Mouse (Mus musculus) left cerebral cortex, postnatal 14 days (tissue): ENCODE measurements at regions not wholly inside any gene's neighbourhood (a gene's known extent, or its start where the extent isn't known, plus 50 kb on each side); places are given as distances from the start of the nearest gene placed in this dataset.

Source experiments
- DNase-seq, 2 experiments: peaks; one replicate each; pipeline ENCODE4 v3.0.0; 2021 to 2022; ENCODE audit warnings: low spot score in 2 of 2, mixed read lengths in 1 of 2
- intact Hi-C: fragments of 180-260 bp; cut with DNase I; formaldehyde crosslinking; loops from one replicate; pipeline ENCODE4 v1.15.1; 2025

DNA sequence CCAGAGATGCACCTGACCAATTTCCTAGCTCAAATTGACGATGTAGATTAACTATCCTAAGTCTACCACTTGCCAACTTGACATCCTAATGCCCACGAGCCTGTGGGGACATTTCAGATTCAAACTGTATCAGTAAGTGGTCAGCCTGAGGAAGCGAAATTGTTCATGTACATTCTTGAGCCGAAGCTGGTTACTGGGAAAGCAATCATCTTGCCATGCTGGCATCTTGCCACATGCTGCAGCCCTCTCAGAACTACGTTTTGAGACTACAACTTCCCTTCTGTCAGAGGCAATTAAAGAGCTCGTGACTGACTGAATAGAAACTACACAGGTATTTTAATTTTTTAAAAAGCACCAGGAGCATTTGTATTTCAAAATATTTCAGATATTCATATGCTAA, 239.7 kb downstream of the Dact1 start:
- DNase-seq, result peak in 1 of 2 experiments; percentile 24
- intact Hi-C loops, result no loop called here

GRCm38 (mm10) chr12:71554212-71554611, 244.5 kb downstream of the Dact1 start:
- intact Hi-C loops, result no loop called here
- DNase-seq, result no peak

- intact Hi-C loops, result no loop called here
- no peak for DNase-seq
Measured at GRCm38 (mm10) chr12:71561259-71561658, 251.6 kb downstream of the Dact1 start.

GRCm38 (mm10) chr12:71561918-71562572, 252.4 kb downstream of the Dact1 start:
- no peak for DNase-seq
- intact Hi-C loops, result no loop called here

- DNase-seq, result no peak
- intact Hi-C loops, result no loop called here
Measured at GRCm38 (mm10) chr12:71563219-71563618, 253.5 kb downstream of the Dact1 start.

GRCm38 (mm10) chr12:71566371-71566770, 256.7 kb downstream of the Dact1 start:
- intact Hi-C loops, result no loop called here
- no peak for DNase-seq

- intact Hi-C loops, result no loop called here
- no peak for DNase-seq
Measured at GRCm38 (mm10) chr12:71568251-71568650, 258.6 kb downstream of the Dact1 start.

GRCm38 (mm10) chr12:71568880-71569390, 259.3 kb downstream of the Dact1 start:
- intact Hi-C loops, result no loop called here
- DNase-seq, result no peak

- DNase-seq, result no peak
- intact Hi-C loops, result loop anchor here (10.0 kb wide), 1 partner anchor 255 kb away; no protein-coding TSS in a partner anchor
Measured at GRCm38 (mm10) chr12:71569662-71570061, 260.0 kb downstream of the Dact1 start.

DNA sequence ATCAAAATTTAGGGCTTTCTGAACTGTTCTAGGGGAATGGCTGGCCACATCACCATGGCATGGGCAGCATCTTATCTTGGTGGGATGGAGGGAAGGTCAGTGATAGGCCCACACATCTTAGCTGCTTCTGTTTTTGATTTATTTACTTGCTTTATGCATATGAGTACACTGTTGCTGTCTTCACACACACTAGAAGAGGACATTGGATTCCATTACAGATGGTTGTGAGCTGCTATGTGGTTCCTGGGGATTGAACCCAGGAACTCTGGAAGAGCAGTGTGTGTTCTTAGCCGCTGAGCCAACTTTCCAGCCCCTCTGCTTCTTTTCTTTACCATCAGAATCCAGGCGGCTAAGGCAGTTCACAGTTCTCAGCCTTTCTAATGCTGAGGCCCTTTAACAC, 260.4 kb downstream of the Dact1 start:
- DNase-seq, result no peak
- intact Hi-C loops, result loop anchor here (10.0 kb wide), 1 partner anchor 255 kb away; no protein-coding TSS in a partner anchor

GRCm38 (mm10) chr12:71572833-71573446, 257.9 kb upstream of the Daam1 start:
- DNase-seq, result no peak
- intact Hi-C loops, result loop anchor here (10.0 kb wide), 1 partner anchor 258 kb away; no protein-coding TSS in a partner anchor

DNA sequence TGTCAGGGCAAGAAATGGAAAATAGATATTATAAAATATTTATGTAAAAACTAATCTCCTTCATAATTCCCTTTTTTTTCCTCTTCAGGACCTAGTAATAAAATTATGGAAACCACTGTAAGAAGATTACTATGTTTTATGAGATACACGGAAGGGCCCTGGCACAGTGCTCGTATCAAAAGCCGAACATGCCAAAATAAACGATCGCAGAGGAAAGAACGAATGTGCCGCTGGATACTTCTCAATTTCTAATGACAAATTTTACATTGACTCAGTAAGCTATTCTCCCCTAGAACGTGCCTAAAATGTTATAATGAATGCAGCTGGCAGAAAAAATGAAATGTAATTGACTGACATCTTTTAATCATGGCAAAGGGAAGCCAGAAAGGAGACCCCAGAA, 257.4 kb upstream of the Daam1 start:
- DNase-seq, result no peak
- intact Hi-C loops, result loop anchor here (10.0 kb wide), 1 partner anchor 259 kb away; no protein-coding TSS in a partner anchor

- intact Hi-C loops, result loop anchor here (10.0 kb wide), 1 partner anchor 260 kb away; no protein-coding TSS in a partner anchor
- no peak for DNase-seq
Measured at GRCm38 (mm10) chr12:71574685-71575084, 256.2 kb upstream of the Daam1 start.

- intact Hi-C loops, result loop anchor here (10.0 kb wide), 1 partner anchor 263 kb away; no protein-coding TSS in a partner anchor
- peak; percentile 24 to 65 for DNase-seq
Measured at GRCm38 (mm10) chr12:71577349-71577748, 253.5 kb upstream of the Daam1 start.

- no peak for DNase-seq
- intact Hi-C loops, result loop anchor here (10.0 kb wide), 1 partner anchor 263 kb away; no protein-coding TSS in a partner anchor
Measured at GRCm38 (mm10) chr12:71578006-71578405, 252.9 kb upstream of the Daam1 start.

DNA sequence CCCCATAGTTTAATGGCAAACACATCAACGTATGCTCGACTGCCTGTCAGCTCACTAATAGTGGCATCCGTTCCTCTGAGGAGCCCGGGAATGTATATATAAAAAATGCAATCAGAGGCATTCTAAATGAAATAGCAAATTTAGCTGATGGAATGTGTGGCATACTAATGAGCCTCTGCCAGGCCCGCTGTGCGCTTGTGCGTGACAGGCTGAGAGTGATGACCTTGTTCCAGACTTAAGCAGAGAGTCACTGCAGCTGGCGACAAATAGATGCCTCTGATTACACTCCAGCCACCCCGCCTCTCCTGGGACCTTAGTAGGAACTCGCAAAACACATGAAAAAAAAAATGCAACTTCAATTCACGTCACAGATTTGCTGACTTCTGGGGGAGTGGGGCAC, 252.0 kb upstream of the Daam1 start:
- DNase-seq, result no peak
- intact Hi-C loops, result loop anchor here (10.0 kb wide), 1 partner anchor 264 kb away; no protein-coding TSS in a partner anchor

- intact Hi-C loops, result no loop called here
- no peak for DNase-seq
Measured at GRCm38 (mm10) chr12:71580532-71581290, 250.2 kb upstream of the Daam1 start.

DNA sequence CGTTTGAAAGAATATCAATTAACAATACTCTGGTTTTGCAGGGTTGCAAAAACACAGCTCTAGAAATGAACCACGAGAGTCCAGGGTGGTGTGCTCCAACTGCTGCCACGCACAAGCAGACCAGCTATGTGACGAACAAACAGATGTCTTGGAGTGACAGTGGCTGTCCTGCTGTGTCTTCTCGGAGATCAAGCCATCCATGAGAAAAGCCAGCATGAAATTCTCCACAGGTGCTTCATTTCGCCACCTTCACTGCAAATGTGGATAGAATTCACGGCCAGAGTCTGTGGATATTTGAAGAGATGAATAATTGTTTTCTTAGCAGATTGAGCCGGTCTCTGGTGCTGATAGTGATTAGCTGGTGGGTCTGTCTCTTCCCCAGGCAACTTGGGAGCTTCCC, 246.3 kb upstream of the Daam1 start:
- DNase-seq, result no peak
- intact Hi-C loops, result no loop called here

DNA sequence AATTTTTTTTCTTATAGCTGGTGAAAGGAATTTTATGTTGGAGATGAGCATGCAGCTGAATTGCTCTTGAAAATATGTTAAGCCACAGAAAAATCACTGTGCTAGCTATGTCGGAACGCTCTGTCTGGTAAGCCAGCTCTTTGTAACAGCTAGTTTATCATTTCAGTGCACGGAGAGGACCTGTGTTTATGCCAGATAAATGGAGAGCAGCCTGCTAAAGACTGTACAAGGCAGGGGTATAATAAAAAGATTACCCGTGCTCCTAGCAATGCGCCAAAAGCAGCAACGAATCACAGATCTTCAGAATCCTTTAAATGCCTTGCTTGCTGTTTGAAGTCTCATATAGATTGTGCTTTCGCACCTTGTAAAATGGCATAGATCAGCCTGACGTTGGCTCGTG, 232.2 kb upstream of the Daam1 start:
- intact Hi-C loops, result no loop called here
- no peak for DNase-seq

- intact Hi-C loops, result no loop called here
Measured at GRCm38 (mm10) chr12:71601091-71601690, 229.7 kb upstream of the Daam1 start.

More at GRCm38 (mm10) chr12:71601091-71601690, 229.7 kb upstream of the Daam1 start:
- DNase-seq, result no peak
